Mouse (Mus musculus) liver, adult (tissue): ENCODE results near the gene Ptpn13.

Experiments
- GATA4 ChIP-seq: IDR thresholded peaks from 2 replicates; pipeline ENCODE4 v1.6.1; 2014; ENCODE audit warnings: mild to moderate bottlenecking, low read length; ENCODE audit not compliant: insufficient replicate concordance

Gene Ptpn13

GRCm38 (mm10) chr5:103405921-103406320 is 19.1 kb upstream of the Ptpn13 start:
- TF ChIP-seq GATA4, result no peak

DNA sequence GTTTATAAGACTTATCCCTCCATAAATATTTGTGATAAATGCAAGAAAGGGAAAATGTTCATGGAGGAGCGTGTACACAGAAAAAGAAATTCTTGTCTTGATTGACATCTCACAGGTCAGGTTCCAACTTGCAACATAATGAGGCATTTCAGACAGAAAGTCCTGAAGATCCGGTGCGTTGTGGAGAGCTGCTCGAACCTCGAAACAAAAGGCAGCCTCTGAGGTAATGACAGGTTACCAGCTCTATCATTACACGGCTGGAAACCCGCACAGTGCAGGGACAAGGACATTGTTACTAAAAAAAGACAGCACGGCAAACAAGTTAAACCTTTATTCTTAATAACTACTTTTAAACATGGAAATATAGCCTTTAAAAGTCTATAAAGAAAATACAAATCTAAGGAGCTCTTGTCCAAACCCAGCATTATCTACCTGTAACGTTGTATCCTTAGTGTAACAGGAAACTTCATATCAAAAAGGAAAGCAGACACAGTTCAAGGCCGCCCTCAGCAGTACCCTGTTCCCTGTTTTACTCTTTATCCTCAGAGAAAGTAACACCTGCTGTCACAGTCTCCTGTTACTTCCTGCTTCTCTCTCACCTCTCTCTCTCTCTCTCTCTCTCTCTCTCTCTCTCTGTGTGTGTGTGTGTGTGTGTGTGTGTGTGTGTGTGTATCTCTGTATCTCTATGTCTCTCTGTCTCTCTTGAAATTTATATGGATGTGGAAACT is 12.8 kb upstream of the Ptpn13 start:
- no peak for TF ChIP-seq GATA4

DNA sequence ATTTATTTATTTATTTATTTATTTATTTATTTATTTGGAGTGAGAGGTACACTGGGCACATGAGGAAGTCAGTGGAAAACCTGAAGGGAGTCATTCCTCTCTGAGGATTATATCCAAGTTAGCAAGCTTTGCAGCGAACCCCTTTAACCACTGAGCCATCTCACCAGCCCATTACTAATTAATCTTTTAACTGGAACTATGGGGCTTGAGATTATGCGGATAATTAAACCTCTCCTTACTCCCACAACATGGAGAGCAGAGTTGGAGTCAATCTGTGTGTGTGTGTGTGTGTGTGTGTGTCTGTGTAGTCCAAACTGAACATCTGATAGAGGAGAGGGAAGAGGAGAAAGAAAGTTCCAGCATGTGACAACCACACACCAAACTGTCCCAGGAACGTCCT is 10.4 kb upstream of the Ptpn13 start:
- TF ChIP-seq GATA4, result no peak

DNA sequence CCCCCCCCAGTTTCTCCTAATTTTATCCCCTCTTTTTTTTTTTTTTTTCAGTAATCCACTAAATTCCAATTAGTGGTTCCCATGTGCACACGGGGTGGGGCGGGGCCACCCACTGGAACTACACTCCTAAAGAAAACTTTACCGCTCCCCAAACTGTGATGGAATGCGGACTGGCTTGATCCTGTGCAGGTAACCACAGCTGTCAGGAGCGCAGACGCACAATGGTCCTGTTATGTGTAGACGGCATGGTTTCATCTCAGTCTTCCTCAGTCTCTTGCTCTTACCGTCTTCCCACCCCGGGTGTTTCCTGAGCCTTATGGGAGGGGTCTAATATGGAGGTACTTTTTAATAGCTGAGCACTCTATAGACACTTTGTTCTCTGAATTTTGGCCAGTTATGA is 7.0 kb upstream of the Ptpn13 start:
- TF ChIP-seq GATA4, result no peak

DNA sequence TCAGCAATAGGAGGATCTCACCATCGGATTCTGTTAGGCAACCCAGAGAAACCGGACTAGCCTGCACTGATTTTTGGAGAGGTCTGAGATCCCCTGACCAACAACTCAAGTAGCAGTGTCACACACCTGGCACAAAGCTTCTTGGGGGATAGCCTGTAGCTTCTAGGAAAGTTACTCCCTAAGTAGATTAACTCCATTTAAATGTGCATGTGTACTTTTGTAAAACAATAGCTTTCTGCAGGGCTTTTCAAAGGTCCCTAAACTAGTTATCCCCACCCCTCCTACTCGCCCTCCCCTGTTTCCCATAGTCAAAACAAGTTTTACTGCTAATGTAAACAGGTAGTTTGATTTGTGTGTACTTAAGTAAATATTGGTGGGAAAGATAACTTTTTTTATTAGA is 6.1 kb upstream of the Ptpn13 start:
- no peak for TF ChIP-seq GATA4

- TF ChIP-seq GATA4, result no peak
These were observed 4.4 kb upstream of the Ptpn13 start for GRCm38 (mm10) chr5:103420568-103420967.

- no peak for TF ChIP-seq GATA4
These were observed 2.4 kb upstream of the Ptpn13 start for GRCm38 (mm10) chr5:103422609-103423008.

GRCm38 (mm10) chr5:103423305-103423926 is 1.6 kb upstream of the Ptpn13 start:
- no peak for TF ChIP-seq GATA4

DNA sequence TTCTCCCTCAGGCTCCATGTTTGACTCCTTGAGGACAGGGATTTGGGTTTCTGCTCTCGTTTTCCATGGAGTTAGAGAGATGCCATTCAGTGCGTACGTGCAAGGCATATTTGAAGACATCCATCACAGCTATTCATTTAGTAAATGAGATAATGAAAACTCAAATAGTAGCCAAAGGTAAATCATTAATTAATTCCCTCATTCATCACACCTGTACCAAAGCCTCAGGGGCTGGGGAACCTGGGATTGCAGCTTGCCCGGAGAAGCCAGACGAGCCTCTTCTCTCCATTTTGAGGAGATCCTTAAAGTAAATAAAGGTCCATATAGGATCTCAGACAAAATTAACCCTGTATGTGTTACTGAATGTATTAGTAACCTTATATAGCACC is 1.1 kb upstream of the Ptpn13 start:
- TF ChIP-seq GATA4, result no peak

DNA sequence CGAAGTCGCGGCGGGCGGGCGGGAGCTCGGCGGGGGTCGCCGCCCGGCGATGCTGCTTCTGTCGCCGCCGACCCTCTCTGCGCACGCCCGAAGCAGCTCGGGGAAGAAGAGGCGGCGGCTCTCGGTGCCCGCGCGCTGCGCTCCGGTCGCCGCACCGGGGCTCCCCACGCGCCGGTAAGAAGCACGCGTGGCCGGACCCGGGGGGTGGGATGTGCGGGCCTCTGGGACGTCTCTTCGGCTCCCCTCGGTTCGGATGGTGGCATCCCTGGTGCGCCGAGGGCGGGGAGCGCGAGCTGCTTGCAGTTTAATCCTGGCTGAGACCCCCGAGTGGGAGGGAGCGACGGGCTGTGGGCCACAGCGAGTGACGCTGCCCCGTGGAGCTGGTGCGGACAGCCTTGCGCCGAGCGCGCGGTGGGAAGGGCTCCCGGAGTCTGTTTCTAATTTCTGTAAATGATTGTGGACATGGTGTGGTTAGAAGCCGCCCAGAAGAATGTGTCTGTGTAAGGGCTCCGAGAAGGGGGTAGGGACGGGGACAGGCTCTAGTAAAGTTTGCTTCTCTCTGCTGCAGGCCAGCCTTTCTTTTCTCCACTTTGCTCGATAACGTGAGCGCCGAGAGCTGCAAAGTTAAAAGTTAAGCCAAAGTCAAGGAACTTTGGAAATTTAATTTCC is 505 bp downstream of the Ptpn13 start:
- no peak for TF ChIP-seq GATA4

DNA sequence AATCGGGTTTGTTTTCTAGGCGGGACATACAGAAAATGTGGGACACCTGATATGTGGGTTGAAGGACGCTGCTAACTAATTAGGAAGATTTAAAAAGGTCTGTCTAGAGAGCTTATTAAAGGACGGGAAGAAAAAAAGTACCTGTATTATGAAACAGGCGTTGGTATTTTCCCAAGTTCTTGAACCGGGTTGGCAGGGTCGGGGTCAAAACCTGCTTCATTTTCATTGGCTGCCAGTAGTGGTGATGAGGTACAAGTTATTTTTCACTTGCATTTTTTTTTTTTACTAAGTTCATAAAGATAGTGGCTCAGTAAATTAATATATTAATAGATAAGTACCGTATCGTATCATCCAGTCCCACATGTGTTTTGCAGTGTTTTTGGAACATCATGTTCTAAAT is 1.3 kb downstream of the Ptpn13 start:
- TF ChIP-seq GATA4, result no peak

DNA sequence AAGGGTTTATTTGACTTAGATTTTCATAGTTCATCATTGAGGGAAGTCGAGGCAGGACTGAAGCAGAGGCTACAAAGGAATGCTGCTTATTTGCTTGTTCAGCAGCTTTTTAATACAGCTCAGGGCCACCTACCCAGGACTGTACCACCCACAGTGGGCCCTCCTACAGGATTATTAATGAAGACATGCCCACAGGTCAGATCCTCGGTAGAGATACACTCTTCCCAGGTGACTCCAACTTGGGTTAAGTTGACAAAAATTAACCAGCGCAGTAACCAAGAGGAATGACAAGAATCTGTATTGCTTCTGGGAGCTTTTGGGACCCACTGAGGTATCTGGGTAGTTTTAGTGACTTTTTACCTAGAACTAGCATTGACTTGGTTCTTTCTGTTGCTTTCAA is 6.0 kb downstream of the Ptpn13 start:
- TF ChIP-seq GATA4, result no peak

DNA sequence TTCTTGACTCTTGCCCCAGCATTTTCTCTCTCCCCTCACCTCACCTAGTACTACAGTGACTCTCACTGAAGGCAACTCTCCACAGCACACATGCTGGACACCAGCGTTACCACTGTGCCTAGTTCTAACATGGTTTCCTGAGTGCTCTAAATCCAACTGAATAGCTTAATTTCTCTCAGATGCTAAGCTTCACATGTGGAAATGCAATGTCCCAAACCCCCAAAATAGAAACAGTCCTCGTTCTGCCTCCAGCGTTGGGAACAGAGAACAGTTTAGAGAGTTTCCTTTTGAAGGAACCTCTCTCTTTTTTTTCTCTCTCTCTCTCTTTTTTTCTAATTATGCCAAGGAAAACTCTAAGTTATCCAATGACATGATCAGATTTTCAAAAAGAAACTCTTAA is 6.5 kb downstream of the Ptpn13 start:
- no peak for TF ChIP-seq GATA4

DNA sequence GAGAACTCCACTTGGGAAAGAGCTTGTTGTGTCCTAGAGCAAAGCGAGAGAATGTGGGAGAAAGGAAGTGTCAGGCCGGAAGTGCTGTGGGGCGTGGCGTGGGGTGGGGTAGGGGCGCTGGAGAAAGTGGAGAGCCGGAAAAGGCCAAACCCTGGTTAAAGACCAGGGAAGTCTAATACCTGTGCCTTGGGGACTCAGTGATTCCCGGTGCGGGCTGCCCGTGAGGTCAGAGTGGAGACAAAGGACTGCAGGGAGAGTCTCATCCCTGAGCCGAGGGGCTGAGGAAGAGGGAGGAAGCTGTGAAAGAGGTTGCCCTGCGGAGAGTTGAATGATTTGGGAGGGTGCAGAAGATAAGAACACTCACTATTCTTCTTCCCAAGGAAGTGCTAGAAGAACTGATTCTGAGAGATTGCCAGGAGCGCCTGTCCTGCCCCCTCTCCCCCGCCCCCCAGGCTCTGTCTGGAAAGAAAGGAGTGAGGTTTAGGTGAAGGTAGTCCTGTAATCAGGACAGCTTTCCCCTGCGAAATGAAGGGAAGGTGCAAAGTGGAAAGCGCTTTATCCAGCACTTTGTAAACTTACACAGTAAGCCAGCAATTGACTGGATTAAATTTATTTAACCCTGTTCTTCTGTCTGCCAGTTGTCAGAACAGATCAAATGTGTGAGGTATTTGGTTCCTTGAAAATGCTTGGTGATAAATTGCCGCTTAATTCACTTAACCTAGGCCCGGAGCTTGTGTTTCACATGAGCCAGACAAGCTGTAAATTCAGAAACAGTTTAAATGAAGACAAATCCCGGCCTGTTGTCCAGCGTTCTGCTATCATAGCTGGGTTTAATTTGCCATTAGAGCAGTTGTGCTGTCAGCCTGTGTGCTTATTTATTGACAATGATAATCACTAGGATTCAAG is 11.3 kb downstream of the Ptpn13 start:
- TF ChIP-seq GATA4, result no peak

GRCm38 (mm10) chr5:103437714-103438113 is 12.7 kb downstream of the Ptpn13 start:
- no peak for TF ChIP-seq GATA4

- TF ChIP-seq GATA4, result no peak
These were observed 14.2 kb downstream of the Ptpn13 start for GRCm38 (mm10) chr5:103439171-103439570.
